Mouse (Mus musculus): ENCODE measurements around the gene Cd9. TPM values are rescaled to one million over a fixed set of nuclear protein-coding genes. Genes with fewer than 3 reads are reported as not detected.

Gene Cd9
- polyA plus RNA-seq, 1 experiment from 2014 or later = 118 TPM

DNA sequence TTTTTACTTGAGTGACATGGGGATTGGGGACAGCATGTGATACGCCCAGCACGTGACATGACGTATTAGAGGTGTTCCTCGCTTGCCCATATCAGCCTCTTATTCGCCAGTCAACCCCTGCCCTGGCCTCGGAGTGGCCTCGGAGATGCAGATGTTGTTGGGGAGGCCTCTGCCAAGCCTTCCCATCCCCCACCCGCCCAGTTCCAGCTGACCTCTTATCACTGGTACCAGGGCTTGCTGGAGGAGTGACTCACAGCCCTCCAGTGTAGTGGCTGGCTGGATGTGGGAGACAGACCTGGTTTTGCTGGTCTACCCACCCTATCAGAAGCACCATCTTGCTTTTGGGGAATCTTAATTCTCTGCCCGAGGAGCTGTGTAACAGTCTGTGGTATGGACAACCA lies 21.3 kb downstream of the Cd9 start:
- Histone ChIP-seq H3K4me1 (ENCODE audit: control insufficient read depth, insufficient read depth, low read length) (peaks cover 40% of the 10 kb centered on the region), H3K9me3 (ENCODE audit: control insufficient read depth, low read length) (no peaks in the 10 kb centered on the region), H3K9ac (ENCODE audit: low read depth, low read length) (no peak overlapping the region; the same call in 1 of the 2 replicates), H3K27ac (ENCODE audit: low read depth, low read length) (no peak overlapping the region), H3K36me3 (ENCODE audit: control insufficient read depth, insufficient read depth, low read length) (no peaks in the 10 kb centered on the region), H3K4me3 (ENCODE audit: low read length) (no peak overlapping the region), H3K4me2 (replicated peaks; ENCODE audit: low read depth, low read length) (no peak overlapping the region), H3K27me3 (ENCODE audit: control insufficient read depth, insufficient read depth, low read length) (no peaks in the 10 kb centered on the region)
- no peak for ATAC-seq (ENCODE audit: low FRiP score, low TSS enrichment)
- 87% methylated on average over 8 of the region's 9 CpGs for WGBS

DNA sequence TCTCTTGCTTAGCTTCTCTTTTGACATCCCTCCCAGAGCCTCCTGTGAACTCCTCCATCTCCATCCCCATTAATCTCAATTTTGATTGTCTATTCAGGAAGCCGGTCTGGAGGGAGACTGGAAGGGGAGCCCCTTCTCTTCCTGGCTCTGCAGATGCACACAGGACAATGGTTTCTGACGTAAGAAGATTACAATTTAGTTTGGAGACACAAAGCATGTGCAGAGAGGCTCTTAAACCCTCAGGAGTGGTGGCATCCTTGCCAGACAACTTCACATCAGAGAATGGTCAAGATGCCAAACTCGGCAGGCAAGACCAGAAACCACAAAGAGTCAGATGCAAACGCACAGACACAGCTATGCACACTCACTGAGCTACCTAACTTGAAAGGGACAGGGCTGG lies 22.7 kb downstream of the Cd9 start:
- Histone ChIP-seq H3K9ac (ENCODE audit: low read depth, low read length) (no peak overlapping the region), H3K27ac (ENCODE audit: low read depth, low read length) (no peak overlapping the region), H3K4me1 (ENCODE audit: control insufficient read depth, insufficient read depth, low read length) (peaks cover 31% of the 10 kb centered on the region), H3K9me3 (ENCODE audit: control insufficient read depth, low read length) (no peaks in the 10 kb centered on the region), H3K4me3 (ENCODE audit: low read length) (no peak overlapping the region), H3K4me2 (replicated peaks; ENCODE audit: low read depth, low read length) (no peak overlapping the region), H3K36me3 (ENCODE audit: control insufficient read depth, insufficient read depth, low read length) (no peaks in the 10 kb centered on the region), H3K27me3 (ENCODE audit: control insufficient read depth, insufficient read depth, low read length) (no peaks in the 10 kb centered on the region)
- WGBS = 72% methylated on average over 4 of the region's 4 CpGs
- ATAC-seq (ENCODE audit: low FRiP score, low TSS enrichment) = no peak

DNA sequence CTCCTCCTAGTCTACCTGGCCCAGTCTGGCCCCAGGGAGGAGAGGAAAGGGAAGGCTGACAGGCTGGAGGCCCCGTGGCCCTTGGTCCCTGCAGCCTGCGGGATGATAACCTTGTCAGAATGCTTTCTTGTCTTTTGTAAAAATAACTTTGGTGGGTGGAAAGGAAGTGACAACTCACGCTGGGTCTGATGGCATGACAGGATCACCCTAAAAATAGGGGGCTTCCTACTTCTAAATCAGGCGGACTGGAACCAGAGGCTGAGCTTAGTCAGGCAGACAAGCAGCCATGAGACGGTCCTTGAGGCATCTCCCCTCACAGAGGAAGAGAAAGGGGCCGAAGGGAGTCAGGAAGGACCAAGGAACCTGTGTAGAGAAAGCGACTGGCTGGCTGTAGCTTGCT lies 23.3 kb downstream of the Cd9 start:
- Histone ChIP-seq H3K9ac (ENCODE audit: low read depth, low read length) (no peak overlapping the region), H3K9me3 (ENCODE audit: control insufficient read depth, low read length) (no peaks in the 10 kb centered on the region), H3K4me1 (ENCODE audit: control insufficient read depth, insufficient read depth, low read length) (peaks cover 28% of the 10 kb centered on the region), H3K4me2 (replicated peaks; ENCODE audit: low read depth, low read length) (no peak overlapping the region), H3K4me3 (ENCODE audit: low read length) (no peak overlapping the region), H3K27me3 (ENCODE audit: control insufficient read depth, insufficient read depth, low read length) (no peaks in the 10 kb centered on the region), H3K36me3 (ENCODE audit: control insufficient read depth, insufficient read depth, low read length) (no peaks in the 10 kb centered on the region), H3K27ac (ENCODE audit: low read depth, low read length) (no peak overlapping the region)
- ATAC-seq (ENCODE audit: low FRiP score, low TSS enrichment) = no peak
- 77% methylated on average over 7 of the region's 7 CpGs for WGBS

DNA sequence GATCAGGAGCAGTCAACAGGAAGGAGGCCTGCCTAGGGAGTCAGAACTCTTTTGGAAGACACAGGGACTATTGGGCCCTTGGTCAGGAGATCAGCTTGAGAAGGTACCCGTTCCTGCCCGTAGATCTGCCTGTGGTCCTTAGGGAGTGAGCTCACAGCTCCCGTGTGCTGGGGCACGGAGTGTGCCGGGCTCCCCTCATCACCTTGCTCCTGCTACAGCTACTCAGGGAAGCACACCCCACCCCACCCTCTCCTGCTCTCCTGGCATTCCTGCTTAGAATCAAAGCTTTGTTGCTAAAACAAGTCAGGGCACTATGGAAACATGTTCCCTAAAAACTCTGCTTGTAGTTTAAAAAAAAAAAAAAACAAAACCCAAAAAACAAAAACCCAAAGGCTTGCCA lies 24.0 kb downstream of the Cd9 start:
- Histone ChIP-seq H3K27ac (ENCODE audit: low read depth, low read length) (no peak overlapping the region), H3K9me3 (ENCODE audit: control insufficient read depth, low read length) (no peaks in the 10 kb centered on the region), H3K36me3 (ENCODE audit: control insufficient read depth, insufficient read depth, low read length) (no peaks in the 10 kb centered on the region), H3K27me3 (ENCODE audit: control insufficient read depth, insufficient read depth, low read length) (no peaks in the 10 kb centered on the region), H3K4me2 (replicated peaks; ENCODE audit: low read depth, low read length) (no peak overlapping the region), H3K9ac (ENCODE audit: low read depth, low read length) (no peak overlapping the region), H3K4me3 (ENCODE audit: low read length) (no peak overlapping the region), H3K4me1 (ENCODE audit: control insufficient read depth, insufficient read depth, low read length) (peaks cover 22% of the 10 kb centered on the region; the same call in 1 of the 2 replicates)
- WGBS = 94% methylated on average over 5 of the region's 5 CpGs
- ATAC-seq (ENCODE audit: low FRiP score, low TSS enrichment) = no peak

DNA sequence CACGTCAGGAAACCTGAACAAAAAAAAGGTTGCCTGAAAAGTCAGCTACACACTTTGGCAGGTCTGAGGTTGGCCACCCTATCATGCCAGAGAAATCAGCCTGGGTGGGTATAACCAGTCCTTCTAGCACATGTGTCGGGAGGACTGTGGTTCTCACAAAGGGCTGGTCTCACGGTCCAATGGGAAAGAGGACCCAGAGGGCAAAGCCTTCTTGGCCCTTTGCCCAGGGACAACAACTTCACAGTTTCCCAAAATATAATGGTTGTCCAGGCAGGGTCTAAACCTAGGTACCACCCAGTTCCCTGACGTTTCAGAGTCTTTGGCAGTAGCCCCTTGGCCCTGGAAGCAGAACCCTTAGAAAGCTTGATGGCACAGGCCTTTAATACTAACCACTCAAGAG lies 25.4 kb downstream of the Cd9 start:
- H3K9ac ChIP-seq (ENCODE audit: low read depth, low read length) = no peak overlapping the region
- no peaks in the 10 kb centered on the region for H3K9me3 ChIP-seq (ENCODE audit: control insufficient read depth, low read length)
- H3K27me3 ChIP-seq (ENCODE audit: control insufficient read depth, insufficient read depth, low read length) = no peaks in the 10 kb centered on the region
- no peaks in the 10 kb centered on the region for H3K36me3 ChIP-seq (ENCODE audit: control insufficient read depth, insufficient read depth, low read length)
- no peak for ATAC-seq (ENCODE audit: low FRiP score, low TSS enrichment)
- no peak overlapping the region for H3K4me3 ChIP-seq (ENCODE audit: low read length)
- peaks cover 11% of the 10 kb centered on the region; the same call in 1 of the 2 replicates for H3K4me1 ChIP-seq (ENCODE audit: control insufficient read depth, insufficient read depth, low read length)
- H3K4me2 ChIP-seq (replicated peaks; ENCODE audit: low read depth, low read length) = no peak overlapping the region
- H3K27ac ChIP-seq (ENCODE audit: low read depth, low read length) = no peak overlapping the region
- WGBS = 76% methylated on average over 4 of the region's 4 CpGs

DNA sequence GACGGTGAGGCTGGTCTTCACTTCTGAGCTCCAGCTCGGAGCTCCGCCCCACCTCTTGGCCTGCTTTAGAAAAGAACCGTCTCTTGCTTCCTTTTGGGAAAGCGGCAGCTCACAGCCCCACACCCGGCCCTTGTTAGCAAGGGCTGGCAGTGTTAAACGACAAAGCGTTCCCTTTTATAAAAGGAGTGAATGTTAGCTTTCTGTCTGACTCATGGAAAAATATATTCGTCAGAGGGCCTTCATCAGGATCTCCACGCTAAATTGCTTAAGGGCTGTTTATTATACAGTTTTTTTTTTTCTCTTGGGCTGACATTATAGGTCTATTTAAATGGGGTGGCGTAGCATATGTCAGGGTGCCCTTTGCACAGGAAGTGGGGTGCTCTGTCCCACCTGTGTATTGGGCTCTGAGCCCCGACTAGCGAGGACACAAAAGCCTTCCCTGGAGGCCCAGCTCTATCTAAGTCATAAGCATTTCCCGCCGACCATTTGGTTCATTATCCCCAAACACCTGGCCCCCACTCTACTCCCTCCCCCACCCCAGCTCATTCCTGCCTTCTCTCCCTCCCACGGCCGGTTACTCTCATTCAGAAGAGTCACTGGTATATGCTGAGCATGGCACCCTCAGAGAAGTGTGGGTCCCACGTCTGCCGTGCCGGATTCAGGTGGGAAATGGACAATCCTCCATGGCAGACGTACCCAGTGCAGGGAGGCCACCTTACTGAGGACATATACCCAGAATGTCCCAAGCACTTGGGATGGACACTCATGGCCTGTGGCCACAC lies 26.2 kb downstream of the Cd9 start:
- 60% methylated on average over 21 of the region's 21 CpGs for WGBS
- Histone ChIP-seq H3K27ac (ENCODE audit: low read depth, low read length) (no peak overlapping the region), H3K9me3 (ENCODE audit: control insufficient read depth, low read length) (no peaks in the 10 kb centered on the region)

DNA sequence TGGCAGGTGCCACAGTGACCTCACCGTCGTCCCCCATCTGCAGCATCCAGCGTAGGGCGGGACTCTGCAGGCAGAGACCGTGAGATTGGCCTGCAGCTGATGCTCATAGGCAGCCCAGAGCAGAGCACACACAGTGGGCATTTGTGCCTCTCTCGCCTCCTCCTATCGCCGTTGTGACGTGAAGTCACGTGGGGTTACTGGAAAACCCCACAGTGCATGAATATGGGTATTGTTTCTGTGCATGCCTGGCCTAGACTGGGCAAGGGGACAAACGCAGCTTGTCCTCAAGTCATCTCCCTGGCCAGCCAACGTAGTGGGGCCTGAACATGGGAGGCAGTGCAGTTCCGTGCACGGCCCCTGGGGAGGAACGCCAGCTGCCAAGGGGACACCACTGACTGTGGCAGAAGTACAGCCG lies 27.3 kb downstream of the Cd9 start:
- Histone ChIP-seq H3K27ac (ENCODE audit: low read depth, low read length) (no peak overlapping the region), H3K9me3 (ENCODE audit: control insufficient read depth, low read length) (no peaks in the 10 kb centered on the region), H3K4me2 (replicated peaks; ENCODE audit: low read depth, low read length) (no peak overlapping the region), H3K4me1 (ENCODE audit: control insufficient read depth, insufficient read depth, low read length) (peaks cover 7% of the 10 kb centered on the region; the same call in 1 of the 2 replicates), H3K9ac (ENCODE audit: low read depth, low read length) (no peak overlapping the region), H3K36me3 (ENCODE audit: control insufficient read depth, insufficient read depth, low read length) (no peaks in the 10 kb centered on the region; the same call in 1 of the 2 replicates), H3K4me3 (ENCODE audit: low read length) (no peak overlapping the region), H3K27me3 (ENCODE audit: control insufficient read depth, insufficient read depth, low read length) (no peaks in the 10 kb centered on the region)
- WGBS = 77% methylated on average over 16 of the region's 16 CpGs
- ATAC-seq (ENCODE audit: low FRiP score, low TSS enrichment) = peak; percentile 53; the same call in 1 of the 2 replicates

More for the DNA sequence above, 26.2 kb downstream of the Cd9 start:
- Histone ChIP-seq H3K4me2 (replicated peaks; ENCODE audit: low read depth, low read length) (no peak overlapping the region), H3K4me3 (ENCODE audit: low read length) (no peak overlapping the region), H3K36me3 (ENCODE audit: control insufficient read depth, insufficient read depth, low read length) (no peaks in the 10 kb centered on the region), H3K4me1 (ENCODE audit: control insufficient read depth, insufficient read depth, low read length) (peaks cover 7% of the 10 kb centered on the region; the same call in 1 of the 2 replicates), H3K9ac (ENCODE audit: low read depth, low read length) (no peak overlapping the region), H3K27me3 (ENCODE audit: control insufficient read depth, insufficient read depth, low read length) (no peaks in the 10 kb centered on the region)
- ATAC-seq (ENCODE audit: low FRiP score, low TSS enrichment) = no peak

DNA sequence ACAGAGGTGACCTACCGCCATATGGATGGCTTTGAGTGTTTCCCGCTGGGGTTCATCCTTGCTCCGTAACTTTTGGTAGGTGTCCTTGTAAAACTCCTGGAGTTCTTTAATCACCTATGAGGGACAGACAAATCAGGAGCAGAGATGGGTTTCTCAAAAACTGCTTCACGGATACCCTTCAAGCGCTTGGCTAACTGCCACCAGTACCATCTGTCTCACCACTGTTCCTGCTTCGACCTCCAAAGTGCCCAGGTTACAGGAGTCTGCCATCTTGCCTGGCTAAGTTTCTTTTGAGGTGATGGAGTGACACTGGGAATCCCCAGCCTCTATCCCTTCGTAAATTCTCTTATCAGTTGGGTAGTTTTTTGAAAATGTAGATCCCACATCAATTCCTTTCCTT lies 32.3 kb downstream of the Cd9 start:
- Histone ChIP-seq H3K27me3 (ENCODE audit: control insufficient read depth, insufficient read depth, low read length) (no peaks in the 10 kb centered on the region), H3K27ac (ENCODE audit: low read depth, low read length) (no peak overlapping the region), H3K9me3 (ENCODE audit: control insufficient read depth, low read length) (no peaks in the 10 kb centered on the region), H3K4me2 (replicated peaks; ENCODE audit: low read depth, low read length) (no peak overlapping the region), H3K4me1 (ENCODE audit: control insufficient read depth, insufficient read depth, low read length) (peaks cover 1% of the 10 kb centered on the region; the same call in 1 of the 2 replicates), H3K4me3 (ENCODE audit: low read length) (no peak overlapping the region), H3K9ac (ENCODE audit: low read depth, low read length) (no peak overlapping the region), H3K36me3 (ENCODE audit: control insufficient read depth, insufficient read depth, low read length) (peaks cover 11% of the 10 kb centered on the region; the same call in 1 of the 2 replicates)
- no peak for ATAC-seq (ENCODE audit: low FRiP score, low TSS enrichment)
- WGBS = 92% methylated on average over 7 of the region's 7 CpGs

DNA sequence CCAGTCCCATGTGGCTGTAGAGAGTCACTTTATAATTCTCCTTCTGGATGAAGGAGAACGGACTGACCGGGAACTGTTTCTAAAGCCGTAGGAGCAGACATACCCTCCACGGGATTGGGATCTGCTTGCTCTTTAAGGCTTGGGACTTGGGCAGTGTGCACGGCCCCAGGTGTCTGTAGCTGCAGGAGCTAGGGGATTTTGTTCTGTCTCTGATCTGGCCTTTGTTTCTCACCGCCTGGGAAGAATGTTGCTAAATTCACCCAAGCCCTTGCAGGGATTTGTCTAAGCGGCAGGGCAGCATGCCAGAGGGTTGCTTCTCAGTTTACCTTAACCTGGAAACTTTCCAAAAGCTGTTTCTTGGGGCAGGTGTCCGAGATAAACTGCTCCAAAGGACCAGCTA lies 32.8 kb downstream of the Cd9 start:
- no peaks in the 10 kb centered on the region for H3K27me3 ChIP-seq (ENCODE audit: control insufficient read depth, insufficient read depth, low read length)
- no peak for ATAC-seq (ENCODE audit: low FRiP score, low TSS enrichment)
- H3K4me2 ChIP-seq (replicated peaks; ENCODE audit: low read depth, low read length) = no peak overlapping the region
- WGBS = 81% methylated on average over 8 of the region's 8 CpGs
- no peak overlapping the region for H3K4me3 ChIP-seq (ENCODE audit: low read length)
- H3K9me3 ChIP-seq (ENCODE audit: control insufficient read depth, low read length) = no peaks in the 10 kb centered on the region
- no peak overlapping the region for H3K9ac ChIP-seq (ENCODE audit: low read depth, low read length)
- H3K27ac ChIP-seq (ENCODE audit: low read depth, low read length) = no peak overlapping the region
- H3K36me3 ChIP-seq (ENCODE audit: control insufficient read depth, insufficient read depth, low read length) = peaks cover 11% of the 10 kb centered on the region; the same call in 1 of the 2 replicates
- no peaks in the 10 kb centered on the region for H3K4me1 ChIP-seq (ENCODE audit: control insufficient read depth, insufficient read depth, low read length)
